Mouse (Mus musculus): Measurements from ENCODE around the gene Wdr18.

- TF ChIP-seq POLR2AphosphoS5 (IDR thresholded peaks at IDR 0.05; ENCODE audit: insufficient replicate concordance, low read depth, low read length) (no peak), CTCF (IDR thresholded peaks at IDR 0.05; ENCODE audit: low read depth, low read length) (no peak)
Observed at GRCm38 (mm10) chr10:79985334-79986231, 25.6 kb downstream of the Wdr18 start.

Measured in G1E (cell line).